Mouse (Mus musculus) hindbrain, embryonic 10.5 days (tissue): ENCODE measurements around the gene H2al1c. TPM values are rescaled to one million over a fixed set of nuclear protein-coding genes. Genes with fewer than 3 reads are reported as not detected.
"Not testable (repeated sequence)": the region's sequence is repeated elsewhere in the genome, so short reads cannot be mapped to it uniquely, and the experiment has no call there.

Experiments used
- DNase-seq: peaks from one replicate; pipeline ENCODE4 v3.0.0-alpha.2; 2017; ENCODE audit warnings: low spot score
- H3K27ac ChIP-seq: fragments of 300-500 bp; sonication (generic); 2 replicates; pipeline ENCODE4 v1.5.1; 2016; ENCODE audit warnings: mild to moderate bottlenecking, moderate library complexity
- H3K27me3 ChIP-seq: fragments of 300-500 bp; sonication (generic); 2 replicates; pipeline ENCODE4 v1.6.1; 2016; ENCODE audit warnings: mild to moderate bottlenecking; ENCODE audit not compliant: poor library complexity, insufficient read depth, severe bottlenecking
- H3K36me3 ChIP-seq: fragments of 300-500 bp; sonication (generic); 2 replicates; pipeline ENCODE4 v1.6.1; 2016; ENCODE audit warnings: mild to moderate bottlenecking, moderate library complexity
- H3K4me1 ChIP-seq: fragments of 300-500 bp; sonication (generic); replicated peaks from 2 replicates; pipeline ENCODE4 v1.6.1; 2016; ENCODE audit warnings: mild to moderate bottlenecking
- H3K4me3 ChIP-seq: fragments of 300-500 bp; sonication (generic); 2 replicates; pipeline ENCODE4 v1.5.1; 2016; ENCODE audit warnings: mild to moderate bottlenecking, moderate library complexity
- H3K9me3 ChIP-seq: fragments of 300-500 bp; sonication (generic); 2 replicates; pipeline ENCODE4 v1.6.1; 2016; ENCODE audit warnings: mild to moderate bottlenecking, moderate library complexity
- WGBS: fragments of 180-500 bp; shearing (Covaris S2); methylation state at CpG from one replicate; pipeline ENCODE4 v1.1.7; 2016; 5-methylcytosine and 5-hydroxymethylcytosine counted together
- polyA plus RNA-seq: library from polyadenylated mRNA; unstranded; fragments of >200 nt; fragmentation: Nextera tagmentation; extraction: Ambion mirVana; gene quantifications from 2 replicates; pipeline ENCODE4 v1.2.1, GENCODE M21; 2016

Gene H2al1c
- not detected in 2 replicates for polyA plus RNA-seq

DNA sequence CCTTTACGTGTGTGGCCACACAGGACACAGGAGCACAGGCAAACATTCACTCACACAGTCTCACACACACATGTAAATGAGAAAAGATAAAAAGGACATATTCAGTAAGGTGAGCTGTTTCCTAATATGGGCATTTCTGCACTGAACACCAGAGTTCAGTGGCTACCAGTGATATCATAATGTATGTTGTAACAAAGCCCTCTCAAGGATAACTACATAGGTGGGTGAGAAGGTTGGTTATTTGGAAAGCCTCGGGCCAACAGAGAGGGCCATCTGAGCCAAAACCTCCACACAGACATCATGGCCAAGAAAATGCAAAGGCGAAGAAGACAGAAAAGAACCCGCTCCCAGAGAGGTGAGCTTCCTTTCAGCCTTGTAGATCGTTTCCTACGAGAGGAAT is at the start of gene H2al1c:
Gene H2al1c (plus strand): TSS at position 301 of the 400 bp plus-strand sequence.
- not testable (repeated sequence) for H3K4me3 ChIP-seq, H3K4me1 ChIP-seq, H3K36me3 ChIP-seq, H3K9me3 ChIP-seq, DNase-seq, H3K27me3 ChIP-seq, H3K27ac ChIP-seq
- 87% methylated on average over 2 of the region's 6 CpGs for WGBS

DNA sequence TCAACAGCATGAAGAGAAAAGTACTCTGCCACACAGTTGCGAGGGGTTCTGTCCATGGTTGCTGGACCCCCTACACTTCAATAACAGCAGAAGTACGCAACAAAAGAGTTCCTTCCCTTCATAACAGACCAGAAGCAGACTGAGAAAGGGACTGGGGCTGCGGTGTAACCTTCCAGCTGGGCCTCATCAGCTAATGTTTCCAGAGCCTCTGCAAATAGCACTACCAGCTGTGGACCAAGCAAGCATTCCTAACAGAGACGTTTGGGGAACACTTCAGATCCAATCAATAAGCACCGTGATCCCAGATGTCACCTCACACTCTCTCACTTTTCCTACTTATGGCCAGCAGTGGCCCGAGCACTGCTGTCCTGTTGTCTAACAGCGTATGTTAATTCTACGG is 40.5 kb upstream of the H2al1c start:
- WGBS = 78% methylated on average over 8 of the region's 8 CpGs
- H3K9me3 ChIP-seq = no peaks in the 10 kb centered on the region
- H3K36me3 ChIP-seq = no peaks in the 10 kb centered on the region
- no peaks in the 10 kb centered on the region for H3K4me1 ChIP-seq
- no peak overlapping the region for H3K4me3 ChIP-seq
- DNase-seq = no peak
- no peak overlapping the region for H3K27ac ChIP-seq
- peaks cover 44% of the 10 kb centered on the region for H3K27me3 ChIP-seq

DNA sequence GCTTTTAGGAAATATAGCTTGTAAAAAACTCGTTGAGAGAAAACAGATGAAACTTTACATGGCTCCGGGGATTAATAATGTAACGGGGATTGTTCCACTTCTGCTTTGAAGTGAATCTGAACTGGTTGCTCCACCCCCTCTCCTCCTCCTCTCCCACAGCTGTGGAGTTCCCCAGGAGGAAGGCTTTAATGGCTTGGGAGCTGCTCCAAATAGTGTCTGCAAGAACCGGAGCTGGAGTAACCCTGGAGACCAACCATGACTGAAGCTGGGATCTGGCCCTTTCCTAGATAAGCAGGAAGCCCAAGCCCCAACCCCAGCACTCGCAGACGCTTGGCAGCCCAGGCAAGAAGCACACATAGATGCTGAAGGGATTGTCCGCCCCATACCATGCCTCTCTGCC is 37.7 kb upstream of the H2al1c start:
- Histone ChIP-seq H3K9me3 (no peaks in the 10 kb centered on the region), H3K27me3 (peaks cover 49% of the 10 kb centered on the region), H3K27ac (no peak overlapping the region), H3K36me3 (no peaks in the 10 kb centered on the region), H3K4me3 (no peak overlapping the region), H3K4me1 (no peaks in the 10 kb centered on the region)
- DNase-seq = no peak
- 75% methylated on average over 7 of the region's 7 CpGs for WGBS

DNA sequence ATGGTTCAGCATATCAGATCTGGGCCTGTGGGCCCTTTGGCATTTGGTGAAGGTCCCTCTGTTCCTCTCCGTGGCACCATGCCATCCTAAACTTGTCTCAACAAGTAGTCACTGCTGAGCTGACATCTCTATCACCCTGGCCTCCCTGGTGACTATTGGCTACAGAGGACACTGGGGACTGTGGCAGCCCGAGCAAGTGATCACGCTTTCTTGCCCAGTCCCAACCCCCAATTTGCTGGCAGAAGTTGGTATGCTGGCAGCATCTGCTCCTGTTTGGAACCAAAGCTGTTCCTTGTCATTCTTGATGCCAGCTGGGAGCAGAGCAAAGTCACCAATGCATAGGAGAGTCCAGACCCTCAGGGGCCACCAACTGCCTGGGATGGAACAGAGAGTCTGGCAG is 36.4 kb upstream of the H2al1c start:
- no peaks in the 10 kb centered on the region for H3K4me1 ChIP-seq
- H3K27ac ChIP-seq = no peak overlapping the region
- no peak for DNase-seq
- peaks cover 57% of the 10 kb centered on the region for H3K27me3 ChIP-seq
- no peaks in the 10 kb centered on the region for H3K36me3 ChIP-seq
- WGBS = 87% methylated on average over 3 of the region's 3 CpGs
- no peak overlapping the region for H3K4me3 ChIP-seq
- no peaks in the 10 kb centered on the region for H3K9me3 ChIP-seq

DNA sequence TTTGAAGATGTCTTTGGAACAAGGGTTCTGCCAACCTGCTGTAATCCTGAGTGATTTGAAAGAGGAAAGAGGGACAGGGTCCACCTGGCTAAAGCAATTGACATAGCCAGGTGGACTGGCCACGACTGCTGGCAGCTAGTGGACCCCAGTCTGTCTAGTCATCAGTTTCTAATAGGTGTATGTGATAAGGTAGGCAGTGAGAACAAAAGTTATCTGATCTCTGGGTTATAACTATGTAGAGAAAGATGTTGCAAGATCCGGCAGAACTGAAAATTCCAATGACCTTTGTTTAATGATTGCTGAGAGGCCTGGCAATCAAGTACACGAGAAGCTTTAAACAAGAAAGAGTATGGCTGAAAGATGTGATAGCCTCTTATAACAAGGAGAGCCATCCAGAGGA is 32.3 kb upstream of the H2al1c start:
- Histone ChIP-seq H3K27me3 (peaks cover 45% of the 10 kb centered on the region), H3K4me3 (no peak overlapping the region), H3K9me3 (no peaks in the 10 kb centered on the region), H3K4me1 (no peaks in the 10 kb centered on the region), H3K27ac (no peak overlapping the region), H3K36me3 (no peaks in the 10 kb centered on the region)
- 87% methylated on average over 3 of the region's 3 CpGs for WGBS
- no peak for DNase-seq

DNA sequence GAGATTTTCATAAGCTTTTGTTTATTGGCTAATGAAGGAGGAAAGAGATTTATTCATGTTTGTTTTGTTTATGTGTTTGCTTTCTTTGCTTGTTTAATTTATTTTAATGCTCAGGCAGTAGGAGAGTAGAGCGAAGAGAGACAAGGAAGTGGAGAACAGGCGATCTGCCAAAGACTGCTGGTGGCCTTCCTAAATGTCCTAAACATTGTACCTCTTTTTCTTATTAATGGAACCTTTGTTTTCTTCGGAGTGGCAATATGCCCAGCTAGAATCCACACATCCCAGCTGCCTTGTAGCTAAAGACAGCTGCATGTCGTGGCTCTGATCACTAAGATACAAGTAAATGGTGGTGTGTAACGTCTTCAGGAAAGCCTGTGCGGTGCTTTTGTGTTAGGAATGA is 28.4 kb upstream of the H2al1c start:
- Histone ChIP-seq H3K4me1 (no peaks in the 10 kb centered on the region), H3K27me3 (peaks cover 37% of the 10 kb centered on the region), H3K36me3 (no peaks in the 10 kb centered on the region), H3K27ac (no peak overlapping the region), H3K9me3 (no peaks in the 10 kb centered on the region), H3K4me3 (no peak overlapping the region)
- no peak for DNase-seq
- WGBS = 86% methylated on average over 6 of the region's 6 CpGs

DNA sequence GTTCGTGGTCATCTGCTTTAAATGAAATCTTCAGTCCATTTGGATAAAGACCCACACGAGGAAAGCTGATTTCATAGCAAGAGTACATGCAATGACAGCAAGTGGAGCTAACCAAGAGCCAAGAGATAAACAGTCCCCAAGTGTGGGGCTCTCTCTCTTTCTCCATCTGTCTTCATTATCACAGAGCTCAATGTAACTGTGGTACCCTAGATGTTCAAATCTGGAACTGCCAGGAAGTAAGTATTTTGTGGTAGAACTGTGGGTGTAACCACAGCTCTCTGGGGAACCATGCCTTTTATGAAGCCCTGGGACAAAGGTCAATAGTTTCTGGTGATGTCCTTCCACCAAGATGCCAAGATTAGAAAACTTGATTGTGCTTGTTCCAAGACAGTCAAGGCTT is 24.7 kb upstream of the H2al1c start:
- WGBS = 80% methylated on average over 2 of the region's 2 CpGs
- Histone ChIP-seq H3K9me3 (peaks cover 4% of the 10 kb centered on the region; the same call in 1 of the 2 replicates), H3K4me3 (no peak overlapping the region), H3K4me1 (no peaks in the 10 kb centered on the region), H3K27ac (no peak overlapping the region), H3K27me3 (peaks cover 26% of the 10 kb centered on the region), H3K36me3 (no peaks in the 10 kb centered on the region)
- no peak for DNase-seq

DNA sequence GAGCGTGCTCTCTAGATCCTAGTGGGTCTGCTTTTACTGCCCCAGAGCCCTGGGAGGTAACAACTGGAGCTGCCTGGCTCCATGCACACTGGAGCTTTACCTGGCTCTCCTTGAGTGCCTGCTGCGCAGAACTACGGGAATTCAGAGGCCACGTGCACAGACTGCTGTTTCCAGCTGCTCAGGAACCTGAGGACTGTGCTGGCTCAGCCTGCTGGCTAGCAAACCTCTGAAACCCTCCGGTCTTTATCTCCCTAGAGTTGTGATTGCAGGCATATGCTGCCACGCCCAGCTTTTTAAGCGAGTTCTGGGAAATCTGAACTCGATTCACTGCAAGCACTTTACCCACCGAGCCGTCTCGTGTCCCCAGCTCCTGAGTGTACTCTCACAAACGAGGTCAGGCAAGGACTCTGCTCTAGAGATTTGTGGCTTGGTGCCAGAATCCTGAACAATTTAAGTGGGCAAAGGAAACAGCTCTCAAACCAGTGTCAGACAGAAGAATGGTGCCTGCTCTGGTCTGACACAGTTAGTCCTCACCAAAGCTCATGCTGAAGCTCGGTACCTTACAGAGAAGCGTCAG is 17.1 kb upstream of the H2al1c start:
- no peaks in the 10 kb centered on the region for H3K4me1 ChIP-seq
- 86% methylated on average over 14 of the region's 14 CpGs for WGBS
- H3K4me3 ChIP-seq = no peak overlapping the region
- no peaks in the 10 kb centered on the region for H3K36me3 ChIP-seq
- no peaks in the 10 kb centered on the region for H3K9me3 ChIP-seq
- peaks cover 45% of the 10 kb centered on the region for H3K27me3 ChIP-seq
- no peak for DNase-seq
- no peak overlapping the region for H3K27ac ChIP-seq

DNA sequence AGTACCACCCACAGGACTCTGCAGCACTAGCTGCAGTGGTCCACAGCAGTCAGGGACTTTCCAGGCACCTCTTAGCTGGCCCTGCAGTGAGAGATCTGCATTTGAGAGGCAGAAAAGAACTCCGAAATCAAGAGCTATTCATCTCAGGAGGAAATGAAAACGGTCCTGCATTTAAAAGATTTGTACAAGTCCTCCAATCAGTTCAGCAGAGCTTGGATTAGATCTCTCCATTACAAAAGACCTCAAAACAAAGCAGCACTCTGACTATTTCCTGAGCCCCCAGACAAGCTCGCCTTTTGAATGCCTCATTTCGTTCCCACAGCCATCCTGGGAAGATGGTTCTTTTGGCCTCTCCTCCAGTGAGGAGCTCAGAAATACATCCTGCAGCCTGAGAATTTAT is 16.2 kb upstream of the H2al1c start:
- no peaks in the 10 kb centered on the region for H3K4me1 ChIP-seq
- H3K36me3 ChIP-seq = no peaks in the 10 kb centered on the region
- H3K27ac ChIP-seq = no peak overlapping the region
- WGBS = 63% methylated on average over 4 of the region's 4 CpGs
- H3K9me3 ChIP-seq = no peaks in the 10 kb centered on the region
- no peak for DNase-seq
- peaks cover 45% of the 10 kb centered on the region for H3K27me3 ChIP-seq
- no peak overlapping the region for H3K4me3 ChIP-seq

DNA sequence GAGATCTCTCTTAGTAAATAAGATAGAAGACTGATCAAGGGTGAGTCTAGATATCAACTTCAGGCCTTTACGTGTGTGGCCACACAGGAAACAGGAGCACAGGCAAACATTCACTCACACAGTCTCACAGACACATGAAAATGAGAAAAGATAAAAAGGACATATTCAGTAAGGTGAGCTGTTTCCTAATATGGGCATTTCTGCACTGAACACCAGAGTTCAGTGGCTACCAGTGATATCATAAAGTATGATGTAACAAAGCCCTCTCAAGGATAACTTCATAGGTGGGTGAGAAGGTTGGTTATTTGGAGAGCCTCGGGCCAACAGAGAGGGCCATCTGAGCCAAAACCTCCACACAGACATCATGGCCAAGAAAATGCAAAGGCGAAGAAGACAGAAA is 6.5 kb upstream of the H2al1c start, which contains the start of gene H2al1a:
Gene H2al1a (plus strand): TSS at position 301 of the 400 bp plus-strand sequence.
- no CpG with 5 or more reads among the region's 3 CpGs for WGBS
- DNase-seq, H3K4me3 ChIP-seq, H3K36me3 ChIP-seq, H3K27ac ChIP-seq, H3K9me3 ChIP-seq, H3K4me1 ChIP-seq, H3K27me3 ChIP-seq: not testable (repeated sequence)

DNA sequence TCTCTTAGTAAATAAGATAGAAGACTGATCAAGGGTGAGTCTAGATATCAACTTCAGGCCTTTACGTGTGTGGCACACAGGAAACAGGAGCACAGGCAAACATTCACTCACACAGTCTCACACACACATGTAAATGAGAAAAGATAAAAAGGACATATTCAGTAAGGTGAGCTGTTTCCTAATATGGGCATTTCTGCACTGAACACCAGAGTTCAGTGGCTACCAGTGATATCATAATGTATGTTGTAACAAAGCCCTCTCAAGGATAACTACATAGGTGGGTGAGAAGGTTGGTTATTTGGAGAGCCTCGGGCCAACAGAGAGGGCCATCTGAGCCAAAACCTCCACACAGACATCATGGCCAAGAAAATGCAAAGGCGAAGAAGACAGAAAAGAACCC is 3.3 kb upstream of the H2al1c start, which contains the start of gene H2al1b:
Gene H2al1b (plus strand): TSS at position 301 of the 400 bp plus-strand sequence.
- H3K36me3 ChIP-seq, H3K9me3 ChIP-seq, H3K4me1 ChIP-seq, H3K4me3 ChIP-seq, DNase-seq, H3K27ac ChIP-seq, H3K27me3 ChIP-seq: not testable (repeated sequence)
- 87% methylated on average over 1 of the region's 3 CpGs for WGBS

DNA sequence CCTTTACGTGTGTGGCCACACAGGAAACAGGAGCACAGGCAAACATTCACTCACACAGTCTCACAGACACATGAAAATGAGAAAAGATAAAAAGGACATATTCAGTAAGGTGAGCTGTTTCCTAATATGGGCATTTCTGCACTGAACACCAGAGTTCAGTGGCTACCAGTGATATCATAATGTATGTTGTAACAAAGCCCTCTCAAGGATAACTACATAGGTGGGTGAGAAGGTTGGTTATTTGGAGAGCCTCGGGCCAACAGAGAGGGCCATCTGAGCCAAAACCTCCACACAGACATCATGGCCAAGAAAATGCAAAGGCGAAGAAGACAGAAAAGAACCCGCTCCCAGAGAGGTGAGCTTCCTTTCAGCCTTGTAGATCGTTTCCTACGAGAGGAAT is 3.1 kb downstream of the H2al1c start, which contains the start of gene H2al1d:
Gene H2al1d (plus strand): TSS at position 301 of the 400 bp plus-strand sequence.
- not testable (repeated sequence) for H3K9me3 ChIP-seq, H3K4me1 ChIP-seq, DNase-seq, H3K27ac ChIP-seq, H3K36me3 ChIP-seq, H3K27me3 ChIP-seq, H3K4me3 ChIP-seq
- no CpG with 5 or more reads among the region's 6 CpGs for WGBS

DNA sequence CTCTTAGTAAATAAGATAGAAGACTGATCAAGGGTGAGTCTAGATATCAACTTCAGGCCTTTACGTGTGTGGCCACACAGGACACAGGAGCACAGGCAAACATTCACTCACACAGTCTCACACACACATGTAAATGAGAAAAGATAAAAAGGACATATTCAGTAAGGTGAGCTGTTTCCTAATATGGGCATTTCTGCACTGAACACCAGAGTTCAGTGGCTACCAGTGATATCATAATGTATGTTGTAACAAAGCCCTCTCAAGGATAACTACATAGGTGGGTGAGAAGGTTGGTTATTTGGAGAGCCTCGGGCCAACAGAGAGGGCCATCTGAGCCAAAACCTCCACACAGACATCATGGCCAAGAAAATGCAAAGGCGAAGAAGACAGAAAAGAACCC is 6.2 kb downstream of the H2al1c start, which contains the start of gene H2al1e:
Gene H2al1e (plus strand): TSS at position 301 of the 400 bp plus-strand sequence.
- WGBS = no CpG with 5 or more reads among the region's 3 CpGs
- H3K27me3 ChIP-seq = not testable (repeated sequence)

DNA sequence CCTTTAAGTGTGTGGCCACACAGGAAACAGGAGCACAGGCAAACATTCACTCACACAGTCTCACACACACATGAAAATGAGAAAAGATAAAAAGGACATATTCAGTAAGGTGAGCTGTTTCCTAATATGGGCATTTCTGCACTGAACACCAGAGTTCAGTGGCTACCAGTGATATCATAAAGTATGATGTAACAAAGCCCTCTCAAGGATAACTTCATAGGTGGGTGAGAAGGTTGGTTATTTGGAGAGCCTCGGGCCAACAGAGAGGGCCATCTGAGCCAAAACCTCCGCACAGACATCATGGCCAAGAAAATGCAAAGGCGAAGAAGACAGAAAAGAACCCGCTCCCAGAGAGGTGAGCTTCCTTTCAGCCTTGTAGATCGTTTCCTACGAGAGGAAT is 9.4 kb downstream of the H2al1c start, which contains the start of gene H2al1f:
Gene H2al1f (plus strand): TSS at position 301 of the 400 bp plus-strand sequence.
- DNase-seq, H3K27me3 ChIP-seq, H3K9me3 ChIP-seq, H3K4me3 ChIP-seq, H3K27ac ChIP-seq, H3K4me1 ChIP-seq, H3K36me3 ChIP-seq: not testable (repeated sequence)
- no CpG with 5 or more reads among the region's 6 CpGs for WGBS

More for the DNA sequence above, 6.2 kb downstream of the H2al1c start, which contains the start of gene H2al1e:
- H3K9me3 ChIP-seq, H3K27ac ChIP-seq, DNase-seq, H3K4me3 ChIP-seq, H3K4me1 ChIP-seq, H3K36me3 ChIP-seq: not testable (repeated sequence)
